Mouse (Mus musculus) spleen, adult 10 weeks (tissue): ENCODE measurements around the gene Rnf7. TPM values are rescaled to one million over a fixed set of nuclear protein-coding genes. Genes with fewer than 3 reads are reported as not detected.

Experiments
- polyA plus RNA-seq: library from polyadenylated mRNA; stranded (reverse); fragments of 350-450 nt; fragmentation: Illumina TruSeq; extraction: RNeasy Lipid Tissue Mini Kit (QIAGEN cat#74804); gene quantifications from one replicate; pipeline ENCODE4 v1.2.3, GENCODE M21; 2015; ENCODE audit warnings: low replicate concordance; ENCODE audit not compliant: insufficient read depth

The Rnf7 gene
- 82.6 TPM for polyA plus RNA-seq

DNA sequence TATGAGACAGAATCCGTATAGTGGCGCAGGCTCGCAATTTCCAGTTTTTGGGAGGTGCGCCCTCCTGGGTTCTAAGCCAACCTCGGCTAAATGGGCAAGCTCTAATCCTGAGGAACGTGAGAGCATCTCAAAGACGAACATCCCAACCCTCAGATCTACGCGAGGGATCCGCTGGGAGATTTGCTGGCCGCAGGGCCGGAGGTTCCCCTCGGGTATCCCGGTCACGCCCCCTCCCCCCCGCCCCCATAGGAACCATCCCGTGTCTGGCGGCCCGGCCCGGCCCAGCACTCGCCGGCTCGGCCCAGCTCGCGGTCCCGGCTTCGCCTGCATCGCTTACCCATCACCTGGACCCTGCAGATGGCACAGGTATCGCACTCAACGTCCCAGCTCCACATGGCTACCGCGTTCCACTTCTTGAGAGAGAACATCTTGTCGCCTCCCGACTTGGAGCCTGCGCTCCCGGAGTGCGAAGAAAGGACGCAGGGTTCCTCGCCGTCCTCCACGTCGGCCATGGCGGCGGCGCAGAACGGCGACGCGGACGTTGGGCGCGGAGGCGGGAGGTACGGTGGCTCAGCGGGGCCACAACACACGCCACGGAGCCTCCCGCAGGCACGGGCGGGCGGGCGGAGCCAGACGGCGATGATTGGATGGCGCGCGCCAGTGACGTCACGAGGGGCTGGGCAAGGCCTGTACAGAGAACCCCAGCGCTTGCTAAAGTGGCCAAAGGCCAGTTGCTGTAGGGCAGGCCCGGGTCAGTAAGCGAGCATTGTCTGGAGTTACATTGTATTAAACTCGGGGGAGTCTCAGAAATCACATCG lies at the start of gene Rnf7:
Gene Rnf7, minus strand, starts transcription at position 605 of the 818 bp plus-strand sequence.

DNA sequence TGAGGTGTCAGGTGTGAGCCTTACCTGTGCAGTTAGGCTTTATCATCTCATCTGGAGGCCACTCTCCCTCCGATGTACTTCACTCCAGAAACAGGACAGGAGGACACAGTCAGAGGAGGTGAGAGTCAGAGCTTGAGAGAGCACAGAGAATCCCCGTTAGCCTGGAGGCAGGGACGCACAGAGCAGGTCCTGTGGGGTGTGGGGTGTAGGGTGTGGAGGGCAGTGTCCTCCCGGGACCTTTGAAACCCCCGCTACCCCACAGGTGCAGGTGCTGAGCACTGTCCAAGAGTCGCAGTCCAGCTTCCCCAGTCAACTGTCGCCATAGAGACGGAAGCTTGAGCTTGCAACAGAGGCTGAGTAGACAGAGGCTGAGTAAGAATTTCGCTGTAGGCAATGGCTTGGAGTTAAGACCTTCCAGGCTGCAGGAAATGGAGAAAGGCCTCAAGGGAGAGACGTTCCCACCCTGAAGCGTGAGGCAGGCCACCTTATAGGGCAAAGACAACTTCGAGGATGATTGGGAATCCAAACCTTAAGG lies 46.6 kb upstream of the Rnf7 start, which contains the start of gene Gm28729:
Gene Gm28729, minus strand, starts transcription at position 293 of the 535 bp plus-strand sequence.

Other genes with a start within 250 kb of the Rnf7 start
- gene Atp1b3, start 114.2 kb downstream of the Rnf7 start, polyA plus RNA-seq, result 301 TPM
- not detected for gene Gm28729, start 46.6 kb upstream of the Rnf7 start, polyA plus RNA-seq
- 30.4 TPM for gene Rasa2, start 152.9 kb upstream of the Rnf7 start, polyA plus RNA-seq